Mouse (Mus musculus) testis, adult 2 months (tissue): ENCODE results near the gene Erv3.

Experiments
- CTCF ChIP-seq: fragments of 200-500 bp; IDR thresholded peaks from 2 replicates; pipeline ENCODE4 v1.5.1; 2012; ENCODE audit warnings: low read depth, mild to moderate bottlenecking, inconsistent platforms, low read length, moderate library complexity; ENCODE audit not compliant: control insufficient read depth, insufficient read depth, insufficient replicate concordance
- POLR2A ChIP-seq: fragments of 200-500 bp; IDR thresholded peaks from 2 replicates; pipeline ENCODE4 v1.6.1; 2012; ENCODE audit warnings: low read depth, mild to moderate bottlenecking, inconsistent platforms, low read length, moderate library complexity; ENCODE audit not compliant: control insufficient read depth

GRCm38 (mm10) chr2:131902867-131903266 lies 43.3 kb upstream of the Erv3 start:
- no peak for TF ChIP-seq POLR2A
- TF ChIP-seq CTCF = no peak
